Mouse (Mus musculus) C2C12 (cell line): ENCODE measurements around the gene Col20a1. TPM values are rescaled to one million over a fixed set of nuclear protein-coding genes. Genes with fewer than 3 reads are reported as not detected.

Experiments used
- H3K27me3 ChIP-seq: one replicate; pipeline ENCODE4 v1.6.1; 2011; ENCODE audit not compliant: control insufficient read depth, insufficient read depth, insufficient read length
- H3K36me3 ChIP-seq: one replicate; pipeline ENCODE4 v1.6.1; 2011; ENCODE audit not compliant: control insufficient read depth, insufficient read depth
- H3K4me3 ChIP-seq: one replicate; pipeline ENCODE4 v1.5.1; 2011; ENCODE audit warnings: mild to moderate bottlenecking, control low read depth; ENCODE audit not compliant: poor library complexity, insufficient read depth, severe bottlenecking
- H3K79me2 ChIP-seq: one replicate; pipeline ENCODE4 v1.6.1; 2011; ENCODE audit not compliant: control insufficient read depth, insufficient read depth
- H3K79me3 ChIP-seq: one replicate; pipeline ENCODE4 v1.6.1; 2011; ENCODE audit warnings: low read depth, control low read depth
- H3ac ChIP-seq: one replicate; pipeline ENCODE3; 2011; ENCODE audit warnings: low read depth; ENCODE audit not compliant: control insufficient read depth, insufficient read length
- CEBPB ChIP-seq: IDR thresholded peaks from one replicate; pipeline ENCODE4 v1.6.1; 2011; ENCODE audit warnings: low read depth, mild to moderate bottlenecking, control low read depth, moderate library complexity
- CTCF ChIP-seq: IDR thresholded peaks from one replicate; pipeline ENCODE4 v1.5.1; 2011; ENCODE audit not compliant: control insufficient read depth, insufficient read depth, insufficient read length
- FOSL1 ChIP-seq: IDR thresholded peaks from one replicate; pipeline ENCODE4 v1.8.0; 2011; ENCODE audit warnings: mild to moderate bottlenecking, low read length; ENCODE audit not compliant: poor library complexity, insufficient read depth, severe bottlenecking
- MAX ChIP-seq: IDR thresholded peaks from one replicate; pipeline ENCODE4 v1.6.1; 2011; ENCODE audit warnings: mild to moderate bottlenecking, control low read depth
- MYOD1 ChIP-seq: IDR thresholded peaks from one replicate; pipeline ENCODE4 v1.6.1; 2011; ENCODE audit warnings: low read depth; ENCODE audit not compliant: control insufficient read depth, insufficient read length
- MYOG ChIP-seq: IDR thresholded peaks from one replicate; pipeline ENCODE4 v1.6.1; 2011; ENCODE audit not compliant: control insufficient read depth, insufficient read length; ENCODE audit errors: extremely low read depth
- USF1 ChIP-seq: IDR thresholded peaks from one replicate; pipeline ENCODE4 v1.6.1; 2011; ENCODE audit warnings: low read depth, mild to moderate bottlenecking, control low read depth, moderate library complexity
- polyA plus RNA-seq: library from polyadenylated mRNA; unstranded; fragments of >200 nt; fragmentation: generic; extraction: Trizol; gene quantifications from one replicate; pipeline ENCODE4 v1.2.1, GENCODE M21; 2012; ENCODE audit warnings: missing spikeins

Gene Col20a1
- polyA plus RNA-seq, 1 experiment: 0.07 TPM

DNA sequence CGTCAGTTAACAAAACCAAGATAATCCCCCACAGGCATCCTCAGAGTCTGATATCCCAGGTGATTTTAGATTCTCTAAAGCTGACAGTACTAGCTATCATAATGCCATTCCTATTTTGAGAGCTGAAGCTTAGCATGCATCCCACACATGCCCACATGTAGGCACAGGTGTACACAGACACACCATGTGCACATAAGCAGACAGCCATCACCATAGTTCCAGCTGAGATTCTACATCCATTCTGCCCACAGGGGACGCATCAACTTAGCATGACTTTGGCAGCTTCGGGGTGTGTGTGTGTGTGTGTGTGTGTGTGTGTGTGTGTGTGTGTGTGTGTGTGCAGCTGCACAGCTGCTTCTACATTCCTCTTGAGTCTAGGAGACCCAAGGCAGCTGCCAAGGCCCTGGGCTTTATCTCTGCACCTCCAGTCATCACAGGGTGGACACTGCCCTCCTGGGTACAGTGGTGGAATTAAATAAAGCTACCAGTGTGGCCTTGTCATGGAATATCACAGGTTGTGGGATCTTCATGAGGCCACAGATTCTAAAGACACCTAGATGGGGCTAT, 2.1 kb downstream of the Col20a1 start:
- Histone ChIP-seq H3K27me3 (no peaks in the 10 kb centered on the region), H3ac (no peak overlapping the region), H3K79me3 (no peaks in the 10 kb centered on the region), H3K4me3 (no peak overlapping the region), H3K36me3 (peaks cover 4% of the 10 kb centered on the region), H3K79me2 (no peaks in the 10 kb centered on the region)
- TF ChIP-seq USF1 (no peak), FOSL1 (no peak), MAX (no peak), MYOG (no peak), MYOD1 (no peak), CEBPB (no peak), CTCF (no peak)

DNA sequence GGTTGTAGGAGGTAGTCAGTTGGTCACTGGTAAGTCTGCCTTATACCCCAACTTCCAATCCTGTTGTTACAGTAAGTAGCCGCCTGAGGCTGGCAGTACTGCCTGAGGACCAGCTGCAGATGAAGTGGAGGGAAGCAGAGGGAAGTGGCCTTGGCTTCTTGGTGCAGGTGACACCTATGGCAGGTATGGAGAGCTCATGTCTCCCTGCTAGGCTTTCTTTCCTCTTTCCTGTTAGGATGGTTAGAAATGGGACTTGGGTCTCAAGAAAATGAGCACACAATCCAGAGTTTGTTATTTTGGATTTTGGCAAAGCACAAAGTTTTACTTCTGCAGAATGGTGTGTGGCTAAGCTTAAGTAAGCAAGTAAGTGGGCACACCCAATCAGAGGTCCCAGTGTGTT, 2.6 kb downstream of the Col20a1 start:
- Histone ChIP-seq H3K79me2 (no peaks in the 10 kb centered on the region), H3K36me3 (no peaks in the 10 kb centered on the region), H3ac (no peak overlapping the region), H3K79me3 (no peaks in the 10 kb centered on the region), H3K27me3 (no peaks in the 10 kb centered on the region), H3K4me3 (no peak overlapping the region)
- no peak for TF ChIP-seq USF1
- TF ChIP-seq MAX: no peak
- no peak for TF ChIP-seq MYOD1
- no peak for TF ChIP-seq FOSL1
- TF ChIP-seq CTCF: no peak
- TF ChIP-seq MYOG: no peak
- TF ChIP-seq CEBPB: no peak

DNA sequence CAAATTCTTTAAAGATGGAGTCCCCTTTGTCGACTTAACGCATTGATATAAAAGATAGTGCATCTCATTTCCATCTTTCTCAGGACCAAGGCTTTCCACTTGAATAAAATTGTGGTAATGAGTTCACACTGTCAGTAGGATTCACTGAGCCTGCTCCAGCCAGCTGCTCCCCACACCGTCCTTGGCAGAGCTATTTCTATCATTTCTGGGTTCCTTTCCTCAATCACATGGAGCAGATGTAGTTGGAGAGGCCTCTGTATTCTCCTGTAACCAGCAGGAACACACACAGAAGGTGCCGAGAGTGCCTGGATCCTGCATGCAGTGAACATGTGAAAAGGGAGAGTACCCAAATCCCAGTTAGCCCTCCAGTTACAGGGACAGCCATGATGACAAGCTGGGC, 4.0 kb downstream of the Col20a1 start:
- TF ChIP-seq USF1 (no peak), CTCF (no peak), CEBPB (no peak), MAX (no peak), MYOG (no peak), FOSL1 (no peak), MYOD1 (no peak)
- no peak overlapping the region for H3K4me3 ChIP-seq
- no peaks in the 10 kb centered on the region for H3K36me3 ChIP-seq
- no peaks in the 10 kb centered on the region for H3K79me2 ChIP-seq
- H3K79me3 ChIP-seq: no peaks in the 10 kb centered on the region
- no peaks in the 10 kb centered on the region for H3K27me3 ChIP-seq
- no peak overlapping the region for H3ac ChIP-seq

DNA sequence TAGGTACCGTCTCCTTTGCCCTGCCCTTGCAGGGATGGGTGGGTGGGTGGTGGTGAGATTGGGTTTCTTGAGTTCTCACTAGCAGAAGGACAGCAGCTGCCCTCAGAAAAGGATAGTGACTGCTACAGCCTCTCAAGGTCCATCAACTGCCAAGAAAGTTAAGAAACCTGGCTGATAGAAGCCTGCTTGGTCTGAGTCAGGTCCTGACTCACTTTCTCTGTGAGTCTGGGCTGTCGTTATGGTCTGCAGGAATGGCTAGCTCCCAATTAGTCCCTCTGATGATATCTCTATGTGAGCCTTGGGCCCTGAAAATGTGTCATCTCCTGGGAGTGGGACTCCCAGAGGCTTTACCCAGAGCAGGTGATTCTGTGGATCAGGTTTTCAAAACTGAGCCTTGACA, 8.0 kb downstream of the Col20a1 start:
- Histone ChIP-seq H3K4me3 (no peak overlapping the region), H3ac (no peak overlapping the region)
- TF ChIP-seq USF1: no peak
- no peak for TF ChIP-seq MYOD1
- no peak for TF ChIP-seq CEBPB
- TF ChIP-seq MAX: no peak
- no peak for TF ChIP-seq CTCF
- TF ChIP-seq MYOG: no peak
- TF ChIP-seq FOSL1: no peak

DNA sequence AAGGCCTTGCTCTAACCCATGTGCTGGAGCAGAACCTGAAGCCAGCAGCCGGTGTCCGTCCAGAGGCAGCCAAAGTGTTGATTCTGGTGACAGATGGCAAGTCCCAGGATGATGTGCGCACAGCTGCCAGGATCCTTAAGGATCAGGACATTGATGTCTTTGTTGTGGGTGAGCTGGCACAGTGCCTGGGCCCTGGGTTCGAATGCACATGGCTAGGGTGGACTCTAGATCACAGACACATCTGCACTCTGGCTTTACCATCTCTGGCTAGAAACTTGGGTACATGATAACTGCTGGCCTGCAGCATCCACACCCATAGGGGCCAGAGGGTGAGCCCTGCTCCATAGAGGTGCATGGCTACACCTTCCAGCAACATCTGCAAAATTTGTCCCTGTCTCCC, 9.1 kb downstream of the Col20a1 start:
- Histone ChIP-seq H3K79me3 (no peaks in the 10 kb centered on the region), H3ac (no peak overlapping the region), H3K79me2 (no peaks in the 10 kb centered on the region), H3K36me3 (no peaks in the 10 kb centered on the region), H3K27me3 (peaks cover 21% of the 10 kb centered on the region), H3K4me3 (no peak overlapping the region)
- TF ChIP-seq MYOD1 (no peak), CTCF (no peak), FOSL1 (no peak), MAX (no peak), USF1 (no peak), MYOG (no peak), CEBPB (no peak)

More for the DNA sequence above, 8.0 kb downstream of the Col20a1 start:
- no peaks in the 10 kb centered on the region for H3K79me3 ChIP-seq
- H3K79me2 ChIP-seq: no peaks in the 10 kb centered on the region
- no peaks in the 10 kb centered on the region for H3K36me3 ChIP-seq
- H3K27me3 ChIP-seq: peaks cover 10% of the 10 kb centered on the region
